Mouse (Mus musculus): ENCODE results near the gene Igsf9b.

GRCm38 (mm10) chr9:27268493-27268892 is 30.5 kb upstream of the Igsf9b start:
- TF ChIP-seq CTCF (IDR thresholded peaks at IDR 0.05; ENCODE audit: borderline replicate concordance, insufficient read depth, low read length) (no peak), POLR2A (IDR thresholded peaks at IDR 0.05; ENCODE audit: low read depth, low read length) (no peak)

Measured in embryonic fibroblast, embryonic 13.5 days (primary cell).